Mouse (Mus musculus) myocyte (in vitro differentiated cells): ENCODE results near the gene Gimap9. TPM values are rescaled to one million over a fixed set of nuclear protein-coding genes. Genes with fewer than 3 reads are reported as not detected.

Experiments used
- H3K27me3 ChIP-seq: one replicate; pipeline ENCODE4 v1.6.1; 2011; ENCODE audit not compliant: control insufficient read depth, insufficient read depth, insufficient read length
- H3K36me3 ChIP-seq: one replicate; pipeline ENCODE4 v1.6.1; 2011; ENCODE audit not compliant: control insufficient read depth, insufficient read depth
- H3K4me2 ChIP-seq: one replicate; pipeline ENCODE4 v1.6.1; 2011; ENCODE audit warnings: low read depth, control low read depth
- H3K4me3 ChIP-seq: one replicate; pipeline ENCODE4 v1.5.1; 2011; ENCODE audit warnings: mild to moderate bottlenecking, control low read depth, moderate library complexity
- H3K79me2 ChIP-seq: one replicate; pipeline ENCODE4 v1.6.1; 2011; ENCODE audit not compliant: control insufficient read depth, insufficient read depth
- H3ac ChIP-seq: one replicate; pipeline ENCODE4 v1.6.1; 2011; ENCODE audit not compliant: control insufficient read depth, insufficient read length
- CEBPB ChIP-seq: IDR thresholded peaks from 2 replicates; pipeline ENCODE4 v1.6.1; 2011; ENCODE audit warnings: mild to moderate bottlenecking, moderate library complexity; ENCODE audit not compliant: poor library complexity, insufficient read depth, severe bottlenecking
- E2F4 ChIP-seq: IDR thresholded peaks from one replicate; pipeline ENCODE4 v1.6.1; 2011; ENCODE audit warnings: mild to moderate bottlenecking, control low read depth, moderate library complexity; ENCODE audit not compliant: insufficient read depth
- MAX ChIP-seq: IDR thresholded peaks from one replicate; pipeline ENCODE4 v1.6.1; 2011; ENCODE audit warnings: low read depth, mild to moderate bottlenecking, control low read depth
- MYOD1 ChIP-seq, 3 experiments: IDR thresholded peaks; one replicate each; pipeline ENCODE4 v1.6.1; 2011; ENCODE audit warnings: control low read depth in 2 of 3, low read depth in 2 of 3, mild to moderate bottlenecking in 2 of 3, moderate library complexity in 1 of 3; ENCODE audit not compliant: insufficient read length in 2 of 3, control insufficient read depth in 1 of 3
- MYOG ChIP-seq, 3 experiments: IDR thresholded peaks; one replicate each; pipeline ENCODE4 v1.6.1; 2011; ENCODE audit warnings: control low read depth in 2 of 3, low read depth in 2 of 3, mild to moderate bottlenecking in 2 of 3; ENCODE audit not compliant: insufficient read length in 2 of 3, control insufficient read depth in 1 of 3, insufficient read depth in 1 of 3
- POLR2A ChIP-seq: IDR thresholded peaks from one replicate; pipeline ENCODE4 v1.6.1; 2011; ENCODE audit warnings: low read depth, mild to moderate bottlenecking, control low read depth, moderate library complexity; ENCODE audit not compliant: insufficient read length
- POLR2AphosphoS2 ChIP-seq: IDR thresholded peaks from one replicate; pipeline ENCODE4 v1.6.1; 2011; ENCODE audit warnings: low read depth, control low read depth; ENCODE audit not compliant: insufficient read length
- REST ChIP-seq: IDR thresholded peaks from one replicate; pipeline ENCODE4 v1.6.1; 2011; ENCODE audit warnings: mild to moderate bottlenecking, control low read depth, moderate library complexity; ENCODE audit not compliant: insufficient read depth, insufficient read length
- SRF ChIP-seq: IDR thresholded peaks from one replicate; pipeline ENCODE4 v1.6.1; 2011; ENCODE audit warnings: low read depth; ENCODE audit not compliant: control insufficient read depth, insufficient read length
- TCF12 ChIP-seq: IDR thresholded peaks from one replicate; pipeline ENCODE4 v1.6.1; 2011; ENCODE audit warnings: mild to moderate bottlenecking, control low read depth; ENCODE audit not compliant: poor library complexity, insufficient read depth, severe bottlenecking
- TCF3 ChIP-seq: IDR thresholded peaks from one replicate; pipeline ENCODE4 v1.6.1; 2011; ENCODE audit warnings: low read depth, control low read depth; ENCODE audit not compliant: insufficient read length
- USF1 ChIP-seq: IDR thresholded peaks from one replicate; pipeline ENCODE4 v1.6.1; 2011; ENCODE audit warnings: low read depth, mild to moderate bottlenecking, control low read depth, moderate library complexity
- polyA plus RNA-seq: library from polyadenylated mRNA; unstranded; fragments of >200 nt; fragmentation: generic; extraction: Trizol; gene quantifications from one replicate; pipeline ENCODE4 v1.2.1, GENCODE M21; 2012; ENCODE audit warnings: missing spikeins

Gimap9 gene
- polyA plus RNA-seq, 1 experiment, result 0.42 TPM

- Histone ChIP-seq H3K27me3 (no peaks in the 10 kb centered on the region), H3K36me3 (no peaks in the 10 kb centered on the region), H3K79me2 (no peaks in the 10 kb centered on the region), H3ac (no peak overlapping the region), H3K4me3 (no peak overlapping the region), H3K4me2 (no peak overlapping the region)
- no peak for TF ChIP-seq USF1
- TF ChIP-seq TCF12, result no peak
- TF ChIP-seq CEBPB, result no peak
- no peak for TF ChIP-seq SRF
- TF ChIP-seq MYOG (IDR thresholded peaks at IDR 0.05; ENCODE audit: control insufficient read depth in 1 of 3, insufficient read depth in 1 of 3, insufficient read length in 2 of 3, low read depth in 2 of 3), result no peak
- TF ChIP-seq E2F4, result no peak
- TF ChIP-seq POLR2AphosphoS2, result no peak
- no peak for TF ChIP-seq MAX
- TF ChIP-seq TCF3, result no peak
- TF ChIP-seq REST, result no peak
- no peak for TF ChIP-seq POLR2A
- no peak for TF ChIP-seq MYOD1 (IDR thresholded peaks at IDR 0.05; ENCODE audit: control insufficient read depth in 1 of 3, insufficient read length in 2 of 3, low read depth in 2 of 3)
These were observed 21.6 kb downstream of the Gimap9 start for GRCm38 (mm10) chr6:48697555-48697930.

GRCm38 (mm10) chr6:48698066-48698856 is 22.3 kb downstream of the Gimap9 start:
- Histone ChIP-seq H3K4me3 (no peak overlapping the region), H3K79me2 (no peaks in the 10 kb centered on the region), H3K4me2 (no peak overlapping the region), H3ac (no peak overlapping the region), H3K27me3 (no peaks in the 10 kb centered on the region), H3K36me3 (no peaks in the 10 kb centered on the region)
- no peak for TF ChIP-seq CEBPB
- no peak for TF ChIP-seq TCF12
- no peak for TF ChIP-seq E2F4
- TF ChIP-seq MYOG (IDR thresholded peaks at IDR 0.05; ENCODE audit: control insufficient read depth in 1 of 3, insufficient read depth in 1 of 3, insufficient read length in 2 of 3, low read depth in 2 of 3), result no peak
- TF ChIP-seq POLR2AphosphoS2, result no peak
- no peak for TF ChIP-seq MYOD1 (IDR thresholded peaks at IDR 0.05; ENCODE audit: control insufficient read depth in 1 of 3, insufficient read length in 2 of 3, low read depth in 2 of 3)
- TF ChIP-seq MAX, result no peak
- no peak for TF ChIP-seq POLR2A
- no peak for TF ChIP-seq USF1
- no peak for TF ChIP-seq REST
- no peak for TF ChIP-seq TCF3
- TF ChIP-seq SRF, result no peak

GRCm38 (mm10) chr6:48698888-48699287 is 23.0 kb downstream of the Gimap9 start:
- no peaks in the 10 kb centered on the region for H3K36me3 ChIP-seq
- no peaks in the 10 kb centered on the region for H3K79me2 ChIP-seq
- TF ChIP-seq CEBPB, result no peak
- no peak overlapping the region for H3K4me3 ChIP-seq
- no peak overlapping the region for H3K4me2 ChIP-seq
- H3K27me3 ChIP-seq, result no peaks in the 10 kb centered on the region
- H3ac ChIP-seq, result no peak overlapping the region

- H3ac ChIP-seq, result no peak overlapping the region
- no peaks in the 10 kb centered on the region for H3K36me3 ChIP-seq
- no peaks in the 10 kb centered on the region for H3K27me3 ChIP-seq
- no peaks in the 10 kb centered on the region for H3K79me2 ChIP-seq
- TF ChIP-seq TCF3, result no peak
- TF ChIP-seq E2F4, result no peak
- no peak for TF ChIP-seq MYOD1 (IDR thresholded peaks at IDR 0.05; ENCODE audit: control insufficient read depth in 1 of 3, insufficient read length in 2 of 3, low read depth in 2 of 3)
- TF ChIP-seq POLR2A, result no peak
- H3K4me2 ChIP-seq, result no peak overlapping the region
- H3K4me3 ChIP-seq, result no peak overlapping the region
These were observed 24.5 kb downstream of the Gimap9 start for GRCm38 (mm10) chr6:48700251-48701075.

- Histone ChIP-seq H3K4me2 (no peak overlapping the region), H3K27me3 (no peaks in the 10 kb centered on the region), H3K4me3 (no peak overlapping the region), H3K36me3 (no peaks in the 10 kb centered on the region), H3K79me2 (no peaks in the 10 kb centered on the region), H3ac (no peak overlapping the region)
- TF ChIP-seq TCF3 (no peak), MAX (no peak), POLR2A (no peak), POLR2AphosphoS2 (no peak), MYOD1 (IDR thresholded peaks at IDR 0.05; ENCODE audit: control insufficient read depth in 1 of 3, insufficient read length in 2 of 3, low read depth in 2 of 3) (no peak), CEBPB (no peak), MYOG (IDR thresholded peaks at IDR 0.05; ENCODE audit: control insufficient read depth in 1 of 3, insufficient read depth in 1 of 3, insufficient read length in 2 of 3, low read depth in 2 of 3) (no peak), USF1 (no peak), REST (no peak), TCF12 (no peak), SRF (no peak), E2F4 (no peak)
These were observed 26.2 kb downstream of the Gimap9 start for GRCm38 (mm10) chr6:48702146-48702545.
